Mouse (Mus musculus) cerebellum, adult 11 months (tissue): ENCODE data around the gene Gm2163.
"Not testable (repeated sequence)": the region's sequence is repeated elsewhere in the genome, so short reads cannot be mapped to it uniquely, and the experiment has no call there.

Experiments
- DNase-seq: peaks from one replicate; pipeline ENCODE4 v3.0.0; 2022

Gene Gm2163

DNA sequence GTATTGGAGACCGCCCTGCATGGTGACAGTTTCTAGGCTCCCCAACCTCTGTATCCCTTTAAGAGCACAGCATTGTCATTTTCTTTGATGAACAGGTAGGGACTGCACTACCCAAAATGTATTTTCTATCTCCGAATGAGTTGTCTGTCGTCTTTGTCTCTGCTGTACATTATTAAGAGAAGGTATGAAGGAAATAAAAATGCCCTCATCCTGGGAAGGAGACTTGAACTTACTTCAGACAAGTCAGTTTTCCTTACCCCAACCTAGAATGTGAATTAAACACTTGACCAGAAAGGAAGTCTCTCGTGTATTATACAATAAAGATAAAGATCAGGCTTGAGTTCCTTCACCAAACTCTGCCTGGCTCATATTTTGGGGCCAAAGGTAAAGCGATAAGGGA lies at the start of gene Gm2163:
Gene Gm2163 (plus strand): TSS at position 301 of the 400 bp plus-strand sequence.
- not testable (repeated sequence) for DNase-seq

DNA sequence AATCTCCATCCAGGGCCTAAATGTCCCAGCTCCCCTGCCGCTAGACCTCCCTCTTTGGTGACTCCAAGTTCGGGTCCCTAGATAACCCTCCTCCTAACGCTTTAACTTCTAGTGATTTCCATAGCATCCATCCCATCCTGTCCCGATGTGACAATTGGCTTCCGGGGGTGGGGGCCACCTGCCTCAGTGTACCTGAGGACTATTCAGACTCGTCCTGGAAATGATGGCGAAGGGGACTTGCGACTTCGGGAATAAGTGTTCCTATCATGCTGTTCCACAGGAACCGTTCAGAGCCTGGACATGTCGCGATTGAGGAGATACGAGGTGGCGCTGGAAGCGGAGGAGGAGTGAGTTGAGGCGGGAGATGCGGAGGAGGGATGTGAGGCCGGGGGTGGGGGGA lies 27.5 kb upstream of the Gm2163 start, which contains the start of gene Gm21586:
Gene Gm21586 (plus strand): TSS at position 301 of the 400 bp plus-strand sequence.
- DNase-seq, result not testable (repeated sequence)

DNA sequence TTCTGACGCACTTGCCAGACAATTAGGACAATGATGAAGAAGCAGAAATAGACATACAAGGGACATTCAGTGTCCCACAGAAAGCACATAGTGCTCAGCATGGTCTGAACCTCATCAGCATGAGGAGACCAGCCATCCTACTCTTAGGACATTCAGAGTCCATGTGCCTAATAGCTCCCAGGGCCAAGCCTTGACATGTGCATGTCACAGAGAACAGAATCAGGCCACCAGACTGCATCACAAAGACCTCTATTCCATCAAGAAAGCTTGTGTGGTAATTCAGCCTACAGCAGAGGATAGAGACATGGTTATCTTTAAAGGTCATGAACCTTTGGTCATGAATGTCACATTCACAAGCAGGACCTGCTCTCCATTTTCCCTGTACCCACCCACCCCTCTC lies 61.5 kb downstream of the Gm2163 start, which contains the start of gene Fam205a2:
Gene Fam205a2 (minus strand): TSS at position 101 of the 400 bp plus-strand sequence.
- not testable (repeated sequence) for DNase-seq

DNA sequence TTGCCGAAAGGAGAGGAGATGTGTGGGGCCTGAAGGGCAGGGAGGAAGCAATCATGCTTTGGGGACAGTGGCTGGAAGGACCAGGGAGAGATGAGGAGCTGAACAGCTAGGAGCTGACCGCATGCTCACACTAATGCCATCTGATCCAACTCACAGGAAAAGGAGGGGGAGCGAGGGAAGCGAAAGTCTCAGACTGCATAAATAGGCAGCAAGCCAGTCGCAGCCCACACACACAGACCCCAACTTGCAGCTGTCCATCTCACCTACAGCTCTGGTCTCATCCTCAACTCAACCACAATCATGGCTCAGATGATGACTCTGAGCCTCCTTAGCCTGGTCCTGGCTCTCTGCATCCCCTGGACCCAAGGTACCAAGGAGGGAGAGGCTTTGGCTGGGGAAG lies 145.3 kb downstream of the Gm2163 start, which contains the start of gene Gm10591:
Gene Gm10591 (plus strand): TSS at position 301 of the 400 bp plus-strand sequence.
- not testable (repeated sequence) for DNase-seq

DNA sequence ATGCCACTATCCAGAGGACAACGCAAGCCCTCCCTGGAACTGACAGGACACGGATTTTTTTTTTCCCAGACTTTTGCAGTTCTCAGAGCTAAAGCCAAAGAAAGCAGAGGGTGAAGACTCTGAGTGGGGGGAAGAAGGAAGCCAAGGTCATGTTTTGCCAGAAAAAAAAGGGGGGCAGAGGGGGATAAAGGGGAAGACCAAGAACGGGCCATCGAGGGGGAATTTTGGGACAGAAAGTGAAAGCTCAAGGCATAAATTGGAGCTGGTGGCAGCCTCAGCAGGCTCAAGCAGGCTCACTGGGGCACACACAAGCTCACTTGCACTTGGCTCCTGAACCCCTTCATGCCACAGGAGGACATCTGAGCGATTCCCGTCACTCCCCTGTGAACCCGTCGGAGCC lies 162.9 kb downstream of the Gm2163 start, which contains the start of gene Gm2564:
Gene Gm2564 (plus strand): TSS at position 301 of the 400 bp plus-strand sequence.
- DNase-seq, result not testable (repeated sequence)
